Mouse (Mus musculus) liver, embryonic 15.5 days (tissue): ENCODE data around the gene Zfand2a. TPM values are rescaled to one million over a fixed set of nuclear protein-coding genes. Genes with fewer than 3 reads are reported as not detected.

ENCODE experiments used
- ATAC-seq: fragments of 200-750 bp; cut with Nextera tagmentation; 2 replicates; pipeline ENCODE4 v1.8.0; 2017; ENCODE audit warnings: moderate number of reproducible peaks, mild to moderate bottlenecking, moderate library complexity; ENCODE audit not compliant: insufficient read depth
- H3K27ac ChIP-seq: fragments of 300-500 bp; sonication (generic); replicated peaks from 2 replicates; pipeline ENCODE4 v1.5.1; 2015; ENCODE audit warnings: mild to moderate bottlenecking, inconsistent platforms
- H3K27me3 ChIP-seq: fragments of 300-500 bp; sonication (generic); 2 replicates; pipeline ENCODE4 v1.6.1; 2015; ENCODE audit warnings: mild to moderate bottlenecking, inconsistent platforms
- H3K36me3 ChIP-seq: fragments of 300-500 bp; sonication (generic); replicated peaks from 2 replicates; pipeline ENCODE4 v1.6.1; 2015; ENCODE audit warnings: moderate library complexity, mild to moderate bottlenecking, inconsistent platforms
- H3K4me1 ChIP-seq: fragments of 300-500 bp; sonication (generic); replicated peaks from 2 replicates; pipeline ENCODE4 v1.6.1; 2015; ENCODE audit warnings: inconsistent platforms
- H3K4me2 ChIP-seq: fragments of 300-500 bp; sonication (generic); 2 replicates; pipeline ENCODE4 v1.6.1; 2015; ENCODE audit warnings: moderate library complexity, mild to moderate bottlenecking, inconsistent platforms
- H3K4me3 ChIP-seq: fragments of 300-500 bp; sonication (generic); replicated peaks from 2 replicates; pipeline ENCODE4 v1.5.1; 2015; ENCODE audit warnings: mild to moderate bottlenecking, inconsistent platforms
- H3K9ac ChIP-seq: fragments of 300-500 bp; sonication (generic); 2 replicates; pipeline ENCODE4 v1.6.1; 2015; ENCODE audit warnings: moderate library complexity, mild to moderate bottlenecking, inconsistent platforms
- H3K9me3 ChIP-seq: fragments of 300-500 bp; sonication (generic); replicated peaks from 2 replicates; pipeline ENCODE4 v1.6.1; 2016; ENCODE audit warnings: inconsistent platforms
- WGBS: fragments of 180-500 bp; shearing (Covaris S2); methylation state at CpG from one replicate; pipeline ENCODE4 v1.1.7; 2015; ENCODE audit warnings: mixed read lengths; ENCODE audit not compliant: insufficient replicate concordance; 5-methylcytosine and 5-hydroxymethylcytosine counted together
- polyA plus RNA-seq: library from polyadenylated mRNA; unstranded; fragments of >200 nt; fragmentation: Nextera tagmentation; extraction: Ambion mirVana; gene quantifications from 2 replicates; pipeline ENCODE4 v1.2.1, GENCODE M21; 2015

The Zfand2a gene
- polyA plus RNA-seq, result 2.6 and 3.2 TPM in 2 replicates

- peak within 1 kb of the TSS; percentile 80 for H3K9ac ChIP-seq
- H3K9me3 ChIP-seq, result no peaks in the 10 kb centered on the region
- WGBS, result 1% methylated on average over 42 of the region's 42 CpGs
- H3K27ac ChIP-seq, result peak within 1 kb of the TSS; percentile 86
- peak; percentile 98 for ATAC-seq
- peaks cover 18% of the 10 kb centered on the region for H3K4me1 ChIP-seq
- H3K4me2 ChIP-seq, result peak within 1 kb of the TSS; percentile 92
- H3K36me3 ChIP-seq, result peaks cover 31% of the 10 kb centered on the region
- peaks cover 6% of the 10 kb centered on the region; the same call in 1 of the 2 replicates for H3K27me3 ChIP-seq
- H3K4me3 ChIP-seq, result peak within 1 kb of the TSS; percentile 98
Measured at GRCm38 (mm10) chr5:139484185-139484814, at the start of gene Zfand2a. Zfand2a (minus strand) TSS chr5:139484549.

GRCm38 (mm10) chr5:139528851-139529250 is 44.5 kb upstream of the Zfand2a start:
- Histone ChIP-seq H3K9ac (no peak overlapping the region), H3K9me3 (no peaks in the 10 kb centered on the region), H3K27me3 (peaks cover 68% of the 10 kb centered on the region), H3K36me3 (no peaks in the 10 kb centered on the region), H3K4me2 (no peak overlapping the region), H3K4me1 (no peaks in the 10 kb centered on the region), H3K4me3 (no peak overlapping the region), H3K27ac (no peak overlapping the region)
- WGBS, result 57% methylated on average over 7 of the region's 7 CpGs
- no peak for ATAC-seq

GRCm38 (mm10) chr5:139521987-139522386 is 37.6 kb upstream of the Zfand2a start:
- ATAC-seq, result no peak
- Histone ChIP-seq H3K9ac (no peak overlapping the region), H3K36me3 (no peaks in the 10 kb centered on the region), H3K27ac (no peak overlapping the region), H3K4me1 (no peaks in the 10 kb centered on the region), H3K4me3 (no peak overlapping the region), H3K4me2 (no peak overlapping the region), H3K9me3 (no peaks in the 10 kb centered on the region), H3K27me3 (peaks cover 20% of the 10 kb centered on the region)
- WGBS, result 61% methylated on average over 10 of the region's 10 CpGs

- H3K36me3 ChIP-seq, result no peaks in the 10 kb centered on the region
- 49% methylated on average over 14 of the region's 14 CpGs for WGBS
- ATAC-seq, result no peak
Measured at GRCm38 (mm10) chr5:139520069-139520834, 35.9 kb upstream of the Zfand2a start.

DNA sequence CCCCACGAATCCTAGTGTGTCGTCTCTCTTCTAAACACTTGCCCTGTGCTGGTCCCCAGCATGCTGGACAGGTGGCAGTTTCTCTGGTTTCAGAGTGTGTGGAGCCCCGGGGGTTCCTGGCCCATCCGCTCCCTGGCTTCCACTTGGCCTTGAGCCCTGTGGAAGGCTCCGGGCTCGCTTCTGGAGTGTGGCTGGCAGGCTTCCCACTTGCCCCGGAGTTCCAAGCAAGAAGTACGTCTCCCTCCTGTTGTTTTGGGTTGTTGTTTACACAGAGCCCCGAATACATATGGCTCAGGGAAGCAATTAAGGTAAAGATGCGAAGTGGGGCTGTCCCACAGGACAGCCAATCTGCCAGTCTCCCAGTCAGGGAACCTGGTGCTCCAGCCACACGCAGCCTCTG is 31.9 kb upstream of the Zfand2a start:
- ATAC-seq, result no peak
- H3K27me3 ChIP-seq, result peaks cover 25% of the 10 kb centered on the region
- no peak overlapping the region for H3K27ac ChIP-seq
- H3K9ac ChIP-seq, result no peak overlapping the region
- H3K4me2 ChIP-seq, result no peak overlapping the region
- H3K4me1 ChIP-seq, result no peaks in the 10 kb centered on the region
- no peaks in the 10 kb centered on the region for H3K9me3 ChIP-seq
- H3K36me3 ChIP-seq, result no peaks in the 10 kb centered on the region
- WGBS, result 34% methylated on average over 11 of the region's 11 CpGs
- H3K4me3 ChIP-seq, result no peak overlapping the region

More at GRCm38 (mm10) chr5:139520069-139520834, 35.9 kb upstream of the Zfand2a start:
- Histone ChIP-seq H3K9me3 (no peaks in the 10 kb centered on the region), H3K9ac (no peak overlapping the region), H3K4me2 (no peak overlapping the region), H3K4me1 (no peaks in the 10 kb centered on the region), H3K27ac (no peak overlapping the region), H3K27me3 (peaks cover 26% of the 10 kb centered on the region), H3K4me3 (no peak overlapping the region)

- no peaks in the 10 kb centered on the region for H3K36me3 ChIP-seq
- H3K9ac ChIP-seq, result no peak overlapping the region
- H3K27me3 ChIP-seq, result peaks cover 43% of the 10 kb centered on the region
- ATAC-seq, result no peak
- no peak overlapping the region for H3K4me2 ChIP-seq
- H3K4me1 ChIP-seq, result no peaks in the 10 kb centered on the region
- H3K27ac ChIP-seq, result no peak overlapping the region
- no peaks in the 10 kb centered on the region for H3K9me3 ChIP-seq
- H3K4me3 ChIP-seq, result no peak overlapping the region
- 73% methylated on average over 4 of the region's 4 CpGs for WGBS
Measured at GRCm38 (mm10) chr5:139512201-139512600, 27.9 kb upstream of the Zfand2a start.

DNA sequence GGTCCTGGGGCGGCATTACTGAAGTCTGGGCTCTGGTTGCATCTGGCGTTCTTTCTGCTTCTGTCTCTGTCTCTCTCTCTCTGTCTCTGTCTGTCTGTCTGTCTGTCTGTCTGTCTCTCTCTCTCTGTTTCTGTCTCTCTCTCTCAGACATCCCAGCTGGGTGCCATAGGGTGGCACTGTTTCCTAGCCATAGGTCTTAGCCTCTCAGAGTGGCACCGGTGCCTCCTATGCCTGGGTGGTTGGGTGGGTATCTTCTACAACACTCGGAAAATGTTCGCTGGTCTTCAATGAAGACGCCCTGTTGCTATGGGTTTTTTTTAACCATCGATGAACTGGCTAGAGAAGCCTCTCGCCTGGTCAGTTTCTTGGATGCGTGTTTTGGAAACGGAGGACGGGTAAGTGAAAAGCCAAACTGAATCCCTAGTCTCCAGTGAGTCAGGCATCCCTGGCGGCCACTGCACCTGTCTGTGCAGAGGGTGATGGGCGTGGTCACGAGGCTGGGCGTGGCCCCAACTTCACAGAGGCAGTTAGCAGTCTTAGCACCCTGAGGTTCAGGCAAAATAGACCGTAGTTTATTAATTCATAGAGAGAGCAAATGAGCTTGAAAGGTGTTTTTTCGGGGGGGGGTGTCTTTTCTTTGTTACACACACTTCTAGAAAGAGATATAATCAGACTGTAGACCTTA is 26.5 kb upstream of the Zfand2a start:
- 13% methylated on average over 17 of the region's 17 CpGs for WGBS
- Histone ChIP-seq H3K27me3 (peaks cover 39% of the 10 kb centered on the region), H3K4me2 (no peak overlapping the region), H3K4me3 (no peak overlapping the region), H3K27ac (no peak overlapping the region), H3K9me3 (no peaks in the 10 kb centered on the region), H3K36me3 (no peaks in the 10 kb centered on the region), H3K4me1 (no peaks in the 10 kb centered on the region), H3K9ac (no peak overlapping the region)
- ATAC-seq, result no peak

DNA sequence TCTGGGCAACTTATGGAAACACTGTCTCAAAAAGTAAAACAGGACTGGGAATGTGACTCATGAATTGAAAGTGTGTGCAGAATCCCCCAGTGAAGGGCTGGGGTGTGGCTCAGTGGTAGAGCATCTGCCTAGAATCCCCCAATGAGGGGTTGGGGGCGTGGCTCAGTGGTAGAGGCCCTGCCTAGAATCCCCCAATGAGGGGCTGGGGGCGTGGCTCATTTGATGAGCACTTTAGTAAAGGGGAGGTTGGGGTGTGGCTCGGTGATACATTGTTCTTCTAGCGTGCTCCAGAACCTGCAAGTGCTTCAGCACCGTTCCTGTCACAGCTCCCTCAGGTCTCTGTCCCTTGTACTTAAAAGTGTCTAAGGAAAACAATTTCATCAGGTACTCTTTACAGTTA is 21.9 kb upstream of the Zfand2a start:
- no peaks in the 10 kb centered on the region for H3K4me1 ChIP-seq
- H3K27ac ChIP-seq, result no peak overlapping the region
- peaks cover 44% of the 10 kb centered on the region for H3K27me3 ChIP-seq
- no peak for ATAC-seq
- no peak overlapping the region for H3K9ac ChIP-seq
- 12% methylated on average over 5 of the region's 5 CpGs for WGBS
- H3K36me3 ChIP-seq, result no peaks in the 10 kb centered on the region
- H3K9me3 ChIP-seq, result no peaks in the 10 kb centered on the region
- no peak overlapping the region for H3K4me2 ChIP-seq
- no peak overlapping the region for H3K4me3 ChIP-seq

DNA sequence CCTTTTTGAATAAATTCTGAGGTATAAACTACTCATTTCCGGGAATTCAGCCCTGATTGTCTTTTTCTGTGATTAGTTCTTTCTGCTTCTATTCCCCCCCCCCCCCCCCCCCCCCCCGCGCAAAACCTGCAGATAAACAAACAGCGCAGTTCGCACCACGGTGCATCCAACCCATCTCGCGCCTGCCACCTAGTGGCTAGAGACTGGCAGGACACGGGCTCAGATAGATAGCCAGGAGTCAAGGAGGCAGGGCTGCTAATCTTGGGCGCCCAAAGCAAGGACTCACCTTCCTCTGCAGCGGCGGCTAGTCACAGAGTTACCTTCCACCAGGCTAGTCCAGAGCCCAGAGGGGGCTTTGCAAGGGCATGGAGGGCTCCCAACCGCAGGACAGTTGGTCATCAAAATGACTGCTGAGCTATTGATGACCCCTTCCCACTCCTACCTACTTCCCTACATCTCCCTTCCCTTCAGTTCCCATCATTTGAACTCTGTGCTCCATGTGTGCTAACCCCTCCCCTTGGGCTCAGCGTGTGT is 20.8 kb upstream of the Zfand2a start:
- ATAC-seq, result no peak

GRCm38 (mm10) chr5:139502281-139502680 is 17.9 kb upstream of the Zfand2a start:
- WGBS, result 72% methylated on average over 14 of the region's 14 CpGs
- no peak overlapping the region for H3K27ac ChIP-seq
- peaks cover 38% of the 10 kb centered on the region for H3K27me3 ChIP-seq
- no peak for ATAC-seq
- no peak overlapping the region for H3K9ac ChIP-seq
- no peak overlapping the region for H3K4me2 ChIP-seq
- no peaks in the 10 kb centered on the region for H3K9me3 ChIP-seq
- no peak overlapping the region for H3K4me3 ChIP-seq
- H3K4me1 ChIP-seq, result no peaks in the 10 kb centered on the region
- H3K36me3 ChIP-seq, result no peaks in the 10 kb centered on the region

More for the DNA sequence above, 20.8 kb upstream of the Zfand2a start:
- no peaks in the 10 kb centered on the region for H3K9me3 ChIP-seq
- H3K36me3 ChIP-seq, result no peaks in the 10 kb centered on the region
- no peak overlapping the region for H3K4me3 ChIP-seq
- H3K4me1 ChIP-seq, result no peaks in the 10 kb centered on the region
- H3K4me2 ChIP-seq, result no peak overlapping the region
- WGBS, result 3% methylated on average over 12 of the region's 14 CpGs
- no peak overlapping the region for H3K9ac ChIP-seq
- H3K27me3 ChIP-seq, result peaks cover 39% of the 10 kb centered on the region
- no peak overlapping the region for H3K27ac ChIP-seq

DNA sequence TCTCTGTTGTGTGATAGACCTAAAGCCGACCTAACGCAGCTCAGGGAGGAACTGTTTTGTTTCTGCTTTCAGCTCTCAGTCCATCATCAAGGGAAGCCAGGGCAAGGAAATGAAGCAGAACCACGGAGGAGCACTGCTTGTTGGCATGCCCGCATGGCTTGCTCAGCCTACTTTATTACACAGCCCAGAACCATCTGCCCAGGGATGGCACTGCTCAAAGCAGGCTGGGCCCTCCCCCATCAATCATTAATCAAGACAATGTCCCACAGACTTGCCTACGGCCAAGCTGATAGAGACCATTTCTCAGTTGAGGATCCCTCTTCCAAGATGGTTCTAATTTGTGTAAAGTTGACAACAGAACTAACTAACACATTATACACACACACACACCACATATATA is 14.4 kb upstream of the Zfand2a start:
- no peak overlapping the region for H3K4me3 ChIP-seq
- no peaks in the 10 kb centered on the region for H3K36me3 ChIP-seq
- H3K4me2 ChIP-seq, result no peak overlapping the region
- no peaks in the 10 kb centered on the region for H3K9me3 ChIP-seq
- no peaks in the 10 kb centered on the region for H3K4me1 ChIP-seq
- no peak overlapping the region for H3K27ac ChIP-seq
- no peak overlapping the region for H3K9ac ChIP-seq
- WGBS, result 26% methylated on average over 5 of the region's 5 CpGs
- H3K27me3 ChIP-seq, result peaks cover 49% of the 10 kb centered on the region
- ATAC-seq, result no peak
